Mouse (Mus musculus) spleen, postnatal 4 days (tissue): ENCODE data around the gene Sdccag8.

Experiments used
- DNase-seq, 2 experiments: peaks; one replicate each; pipeline ENCODE4 v3.0.0; 2022; ENCODE audit warnings: low spot score in 2 of 2

Gene Sdccag8

GRCm38 (mm10) chr1:176877756-176878155, 63.3 kb downstream of the Sdccag8 start:
- peak in 1 of 2 experiments; percentile 29 for DNase-seq

GRCm38 (mm10) chr1:176879005-176879404, 64.5 kb downstream of the Sdccag8 start:
- DNase-seq, result no peak

GRCm38 (mm10) chr1:176879614-176880013, 65.2 kb downstream of the Sdccag8 start:
- no peak for DNase-seq

- DNase-seq, result no peak
Measured at GRCm38 (mm10) chr1:176880101-176880500, 65.6 kb downstream of the Sdccag8 start.

- DNase-seq, result no peak
Measured at GRCm38 (mm10) chr1:176880943-176881342, 66.5 kb downstream of the Sdccag8 start.

GRCm38 (mm10) chr1:176885207-176885933, 70.9 kb downstream of the Sdccag8 start:
- no peak for DNase-seq

GRCm38 (mm10) chr1:176886002-176886401, 71.5 kb downstream of the Sdccag8 start:
- no peak for DNase-seq

- DNase-seq, result no peak
Measured at GRCm38 (mm10) chr1:176903741-176904140, 89.3 kb downstream of the Sdccag8 start.

GRCm38 (mm10) chr1:176915946-176916345, 101.5 kb downstream of the Sdccag8 start:
- DNase-seq, result peak in 1 of 2 experiments; percentile 39

GRCm38 (mm10) chr1:176919486-176919885, 105.0 kb downstream of the Sdccag8 start:
- DNase-seq, result peak in 1 of 2 experiments; percentile 50

GRCm38 (mm10) chr1:176922842-176923241, 108.4 kb downstream of the Sdccag8 start:
- peak in 1 of 2 experiments; percentile 40 for DNase-seq

- DNase-seq, result peak in 1 of 2 experiments; percentile 16
Measured at GRCm38 (mm10) chr1:176926009-176926408, 111.5 kb downstream of the Sdccag8 start.

GRCm38 (mm10) chr1:176927312-176927711, 112.9 kb downstream of the Sdccag8 start:
- peak in 1 of 2 experiments; percentile 51 for DNase-seq

- DNase-seq, result peak in 1 of 2 experiments; percentile 53
Measured at GRCm38 (mm10) chr1:176929710-176930109, 115.2 kb downstream of the Sdccag8 start.

- no peak for DNase-seq
Measured at GRCm38 (mm10) chr1:176930574-176930973, 116.1 kb downstream of the Sdccag8 start.

GRCm38 (mm10) chr1:176930981-176931500, 116.6 kb downstream of the Sdccag8 start:
- peak in 1 of 2 experiments; percentile 5 for DNase-seq

GRCm38 (mm10) chr1:176931511-176931910, 117.1 kb downstream of the Sdccag8 start:
- DNase-seq, result peak in 1 of 2 experiments; percentile 46

GRCm38 (mm10) chr1:176932320-176932950, 118.0 kb downstream of the Sdccag8 start:
- peak in 1 of 2 experiments; percentile 43 for DNase-seq

GRCm38 (mm10) chr1:176933319-176933718, 118.9 kb downstream of the Sdccag8 start:
- DNase-seq, result no peak

- DNase-seq, result peak in 1 of 2 experiments; percentile 33
Measured at GRCm38 (mm10) chr1:176934043-176934762, 119.7 kb downstream of the Sdccag8 start.

- DNase-seq, result peak in 1 of 2 experiments; percentile 53
Measured at GRCm38 (mm10) chr1:176939901-176940341, 125.5 kb downstream of the Sdccag8 start.
